Mouse (Mus musculus) MEL (cell line): Measurements from ENCODE around the gene Zfp78.

ENCODE experiments used
- POLR2A ChIP-seq, 2 experiments: IDR thresholded peaks; 2 replicates each; pipeline ENCODE4 v1.6.1; 2011 to 2012; ENCODE audit warnings: low read length in 2 of 2, mild to moderate bottlenecking in 2 of 2, control low read depth in 1 of 2, improper control_type of control experiment in 1 of 2, low read depth in 1 of 2, moderate library complexity in 1 of 2; ENCODE audit not compliant: control insufficient read depth in 1 of 2, insufficient read depth in 1 of 2, poor library complexity in 1 of 2
- ZKSCAN1 ChIP-seq: IDR thresholded peaks from 2 replicates; pipeline ENCODE4 v1.6.1; 2012; ENCODE audit warnings: low read depth, mild to moderate bottlenecking, inconsistent platforms, low read length, improper control_type of control experiment, moderate library complexity

GRCm38 (mm10) chr7:6378441-6378840, 15.4 kb downstream of the Zfp78 start:
- TF ChIP-seq POLR2A (IDR thresholded peaks at IDR 0.05; ENCODE audit: control insufficient read depth in 1 of 2, insufficient read depth in 1 of 2, low read depth in 1 of 2, low read length in 2 of 2, poor library complexity in 1 of 2): no peak
- TF ChIP-seq ZKSCAN1: no peak
